Mouse (Mus musculus): ENCODE results near the gene Dab2ip.

Dab2ip gene

DNA sequence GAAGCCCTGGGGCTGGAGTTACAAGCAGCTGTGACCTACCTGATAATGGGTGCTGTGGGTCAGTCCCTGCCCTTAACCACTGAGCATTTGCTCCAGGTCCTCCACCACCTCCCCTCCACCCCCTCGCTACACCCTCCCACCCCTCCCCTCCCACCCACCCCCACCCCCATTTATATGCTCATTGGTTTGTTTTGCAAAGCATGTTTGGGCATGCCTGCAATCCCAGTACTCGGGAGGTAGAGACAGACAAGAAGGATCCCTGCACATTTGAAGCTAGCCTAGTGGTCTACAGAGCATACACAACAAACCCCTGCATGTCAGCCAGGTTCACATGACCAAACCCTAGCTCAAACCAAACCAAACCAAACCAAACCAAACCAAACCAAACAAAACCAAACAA lies 178.0 kb downstream of the Dab2ip start:
- in situ Hi-C loops (cut with MboI; ENCODE audit: low sequenced_read_pairs), result no loop called here

DNA sequence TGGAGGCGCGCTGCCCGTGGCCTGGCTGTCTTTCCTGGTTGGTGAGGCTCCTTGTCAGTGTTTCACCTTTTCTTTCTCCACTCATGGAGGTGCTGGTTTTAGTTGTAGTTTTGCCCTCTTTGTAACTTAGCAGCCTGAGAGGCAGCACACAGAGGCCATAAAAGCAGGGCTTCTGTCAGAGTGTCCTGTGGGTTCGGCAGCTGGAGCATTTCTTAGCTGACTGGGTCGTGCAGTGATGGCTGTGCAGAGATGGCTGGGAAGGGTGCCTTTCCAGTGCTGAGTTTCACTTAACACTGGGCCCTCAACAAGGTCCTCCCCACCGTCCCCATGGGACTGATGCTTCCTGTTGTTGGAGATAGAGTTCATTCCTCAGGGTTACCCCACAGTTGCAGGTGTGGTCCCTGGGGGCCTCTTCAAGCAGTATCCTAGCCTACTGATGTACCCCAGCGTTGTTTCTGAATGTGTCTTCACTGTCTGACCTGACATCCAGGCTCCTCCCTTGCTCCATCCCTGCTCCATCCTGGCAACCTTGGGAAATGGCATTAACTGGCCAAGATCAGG lies 179.5 kb downstream of the Dab2ip start:
- in situ Hi-C loops (cut with MboI; ENCODE audit: low sequenced_read_pairs), result no loop called here

DNA sequence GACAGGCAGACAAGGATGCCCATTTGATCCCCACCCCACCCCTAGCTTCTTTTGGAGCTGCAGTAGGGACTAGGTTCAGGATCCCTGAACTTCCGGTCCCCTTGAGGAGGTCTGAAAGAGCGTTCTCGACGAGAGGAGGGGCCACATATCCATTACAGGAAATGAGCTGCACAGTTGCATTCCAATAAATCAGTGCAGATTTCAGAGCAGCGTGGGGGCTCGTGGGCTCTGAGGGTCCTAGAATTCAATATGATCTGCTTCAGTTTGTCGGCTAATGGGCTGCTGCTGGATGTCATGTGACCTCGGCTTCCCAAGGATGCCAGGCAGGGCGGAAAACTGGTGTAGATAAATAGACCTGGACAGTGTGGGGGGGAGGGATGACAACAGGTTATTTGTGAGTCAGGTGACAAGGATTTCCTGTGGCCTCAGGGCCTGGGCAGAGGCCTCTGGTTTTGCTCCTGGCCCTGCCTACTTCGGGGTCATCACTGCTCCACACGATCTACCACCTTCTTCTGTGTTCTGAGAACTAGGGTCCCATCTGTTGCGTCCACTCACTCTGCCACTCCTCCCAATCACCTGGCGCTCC lies 181.7 kb downstream of the Dab2ip start:
- in situ Hi-C loops (cut with MboI; ENCODE audit: low sequenced_read_pairs), result no loop called here

DNA sequence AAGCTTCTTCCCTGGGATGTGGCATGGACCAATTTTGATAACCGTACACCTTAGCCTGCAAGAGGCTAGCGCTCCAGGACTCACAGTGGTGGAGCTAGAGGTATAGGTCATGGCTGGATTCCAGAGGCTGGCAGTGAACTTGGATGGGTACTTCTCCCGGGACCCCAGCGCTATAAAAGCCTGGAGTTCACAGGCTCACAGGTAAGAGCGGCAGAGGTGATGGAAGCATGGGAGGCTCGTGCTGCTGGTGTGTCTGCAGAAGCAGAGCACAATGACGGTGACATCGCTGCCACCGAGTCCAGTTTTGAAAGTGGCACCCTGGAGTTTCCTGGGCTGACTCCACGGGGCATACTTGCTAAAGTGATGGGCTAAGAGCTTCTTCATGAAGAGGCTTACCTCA lies 187.8 kb downstream of the Dab2ip start:
- in situ Hi-C loops (cut with MboI; ENCODE audit: low sequenced_read_pairs), result no loop called here

DNA sequence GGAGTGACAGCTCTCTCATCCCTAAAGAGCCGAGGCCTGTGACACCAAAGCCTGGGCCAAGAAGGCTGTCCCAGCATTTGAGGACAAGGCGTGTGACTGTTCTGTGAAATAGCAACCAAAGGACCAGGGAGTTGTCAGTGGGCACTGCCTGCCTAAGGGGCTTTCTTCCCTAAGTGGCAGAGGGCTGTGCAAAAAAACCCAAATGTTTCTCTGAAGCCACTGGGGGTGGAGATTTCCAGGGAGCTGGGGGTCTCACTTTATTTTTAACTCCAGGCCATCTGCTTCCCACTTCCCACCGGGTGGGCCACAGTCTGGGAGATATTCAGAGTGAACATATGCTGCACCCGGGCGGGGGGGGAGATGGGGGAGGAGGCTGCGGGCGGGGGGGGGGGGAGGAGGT lies 188.6 kb downstream of the Dab2ip start:
- in situ Hi-C loops (cut with MboI; ENCODE audit: low sequenced_read_pairs), result no loop called here

DNA sequence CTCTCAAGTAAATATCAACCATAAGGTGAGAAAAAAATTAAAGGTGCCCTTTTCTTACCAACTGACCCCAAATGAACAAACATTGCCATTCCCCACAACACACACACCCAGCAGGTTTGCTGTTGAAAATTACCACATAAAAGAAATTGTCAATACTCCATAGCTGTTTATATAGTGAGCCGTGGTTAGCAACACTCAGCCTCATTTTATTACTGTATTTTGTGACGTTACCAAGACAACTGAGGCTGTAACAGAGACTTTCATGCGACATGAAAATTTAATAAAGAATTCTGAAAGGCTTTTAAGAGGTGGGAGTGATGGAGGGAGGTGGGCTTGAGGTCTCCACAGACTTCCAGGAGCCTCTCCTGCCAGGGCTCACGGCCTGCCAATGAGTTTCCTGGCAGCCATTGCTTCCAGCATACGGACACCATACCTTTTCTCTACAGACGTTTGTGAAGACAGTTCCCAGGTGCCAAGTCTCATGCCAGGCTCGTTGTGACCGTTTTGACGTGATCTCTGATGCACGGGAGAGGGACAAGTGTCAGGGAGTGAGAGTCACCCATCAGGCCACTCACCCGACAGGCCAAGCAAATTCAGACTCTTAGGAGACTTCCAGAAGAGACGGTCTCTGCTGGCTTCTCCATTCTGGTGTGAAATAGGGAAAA lies 189.4 kb downstream of the Dab2ip start:
- in situ Hi-C loops (cut with MboI; ENCODE audit: low sequenced_read_pairs), result no loop called here

DNA sequence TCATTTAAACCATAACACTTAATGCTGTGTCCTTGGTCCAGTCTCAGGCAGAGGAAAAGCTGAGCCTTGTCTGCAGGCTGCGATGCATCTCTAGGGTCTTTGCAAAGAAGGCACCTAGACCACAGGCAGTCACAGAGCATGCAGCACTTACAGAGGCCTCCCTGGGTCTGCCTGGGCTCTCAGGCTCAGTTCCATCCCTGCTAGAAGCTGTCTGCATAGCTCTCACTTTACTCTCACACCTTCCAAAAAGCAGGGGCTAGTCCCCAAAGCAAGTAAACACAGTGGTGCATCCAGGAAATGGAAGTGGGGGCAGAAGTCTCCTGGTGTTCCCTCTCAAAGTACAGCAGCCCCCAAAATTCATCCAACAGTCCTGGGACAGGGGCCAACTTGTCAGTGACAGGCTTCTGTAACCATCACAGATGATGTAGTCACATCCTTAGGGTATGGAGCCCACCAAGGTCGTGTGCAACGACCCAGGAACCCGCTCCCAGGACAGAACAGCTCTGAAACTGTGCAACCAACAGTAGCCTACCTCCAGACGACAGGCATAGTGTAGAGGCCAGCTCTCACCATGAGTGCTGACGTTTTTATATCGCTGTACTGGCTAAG lies 192.6 kb downstream of the Dab2ip start:
- in situ Hi-C loops (cut with MboI; ENCODE audit: low sequenced_read_pairs), result no loop called here

DNA sequence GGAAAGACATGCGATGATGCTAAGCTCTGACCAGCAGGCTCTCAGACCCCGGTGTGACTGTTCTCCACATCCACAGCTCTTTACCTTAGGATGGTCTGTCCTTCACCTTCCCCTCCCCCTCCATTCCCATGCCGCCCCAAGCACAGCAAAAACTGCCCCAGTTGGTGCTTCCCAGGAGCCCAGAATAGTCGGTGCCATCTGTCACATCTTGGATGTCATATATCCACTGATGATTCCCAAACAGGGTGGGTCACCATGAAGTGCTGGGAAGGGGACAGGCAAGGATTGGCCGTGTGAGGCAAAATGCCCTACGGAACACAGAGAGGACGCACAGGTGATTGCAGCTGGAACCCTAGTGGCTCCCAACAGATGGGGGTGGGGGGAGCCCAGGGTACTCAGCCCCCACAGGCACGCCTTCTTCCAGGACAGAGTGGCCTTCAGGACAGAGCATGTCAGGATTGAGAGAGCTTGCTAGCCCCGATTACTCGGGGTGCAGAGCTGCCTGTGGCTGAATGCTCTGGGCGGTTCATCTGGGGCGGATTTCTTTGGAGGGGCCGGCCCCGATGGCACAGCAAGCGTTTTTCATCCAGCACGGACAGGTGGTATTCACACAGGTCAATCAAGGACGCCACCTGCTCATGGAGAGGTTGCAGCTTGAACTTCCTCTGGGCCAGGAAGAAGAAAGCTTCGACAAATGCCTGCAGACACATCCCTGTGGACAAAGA lies 193.9 kb downstream of the Dab2ip start:
- in situ Hi-C loops (cut with MboI; ENCODE audit: low sequenced_read_pairs), result no loop called here

DNA sequence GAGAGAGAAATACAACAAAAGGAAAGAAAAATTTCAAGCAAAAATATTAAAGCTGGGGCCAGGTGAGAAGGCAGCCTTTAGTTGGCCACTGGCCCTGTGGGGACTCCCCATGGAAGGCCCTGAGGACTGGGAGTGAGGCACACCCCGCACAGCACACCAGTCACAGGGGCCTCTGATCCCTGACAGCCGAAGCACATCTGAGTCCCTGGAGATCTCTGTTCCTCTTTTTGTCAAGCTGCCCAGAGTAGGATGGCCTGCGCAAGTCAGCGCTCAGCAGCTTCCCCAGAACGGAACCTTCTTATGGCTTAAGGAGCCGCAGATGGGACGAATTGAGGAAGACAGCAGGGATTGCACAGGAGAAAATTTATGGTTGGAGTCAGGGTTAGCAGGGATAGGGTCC lies 198.4 kb downstream of the Dab2ip start:
- in situ Hi-C loops (cut with MboI; ENCODE audit: low sequenced_read_pairs), result no loop called here

DNA sequence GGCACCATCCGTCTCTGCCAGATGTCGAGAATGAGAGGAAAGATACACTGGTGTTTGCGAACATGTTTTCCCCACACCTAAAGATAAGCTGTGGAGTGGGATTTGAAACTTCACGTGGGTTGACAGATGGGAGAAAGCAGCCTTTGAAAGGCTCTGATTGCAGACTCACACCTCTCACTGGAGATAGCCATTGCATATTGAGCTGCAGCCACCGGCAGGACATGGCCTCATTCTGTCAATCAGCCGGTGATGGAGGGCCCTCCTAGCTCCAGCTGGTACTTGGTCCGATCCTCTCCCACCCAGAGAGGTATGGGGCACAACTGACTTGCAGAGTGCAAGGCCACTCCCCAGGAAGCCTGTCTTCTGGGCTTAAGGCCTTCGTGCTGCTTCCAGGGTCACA lies 202.3 kb downstream of the Dab2ip start:
- in situ Hi-C loops (cut with MboI; ENCODE audit: low sequenced_read_pairs), result no loop called here

DNA sequence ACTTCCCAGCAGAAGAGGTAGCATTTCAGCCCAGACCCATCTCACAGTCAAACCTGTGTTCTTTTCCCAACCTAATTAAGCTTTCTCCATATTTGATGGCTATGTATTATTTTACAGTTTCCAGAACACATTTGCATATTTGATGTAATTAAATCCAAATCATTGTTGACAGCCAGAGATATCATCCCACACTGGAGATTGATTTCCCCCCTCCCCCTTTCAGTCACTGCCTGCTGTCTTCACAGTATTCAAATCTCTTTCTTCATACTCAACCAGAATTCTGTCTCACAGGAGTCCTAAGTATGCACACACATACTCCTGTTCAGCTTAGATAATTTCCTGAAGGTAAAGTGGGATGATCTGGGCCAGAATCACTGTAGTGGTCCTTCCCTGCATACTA lies 202.8 kb downstream of the Dab2ip start:
- in situ Hi-C loops (cut with MboI; ENCODE audit: low sequenced_read_pairs), result no loop called here

DNA sequence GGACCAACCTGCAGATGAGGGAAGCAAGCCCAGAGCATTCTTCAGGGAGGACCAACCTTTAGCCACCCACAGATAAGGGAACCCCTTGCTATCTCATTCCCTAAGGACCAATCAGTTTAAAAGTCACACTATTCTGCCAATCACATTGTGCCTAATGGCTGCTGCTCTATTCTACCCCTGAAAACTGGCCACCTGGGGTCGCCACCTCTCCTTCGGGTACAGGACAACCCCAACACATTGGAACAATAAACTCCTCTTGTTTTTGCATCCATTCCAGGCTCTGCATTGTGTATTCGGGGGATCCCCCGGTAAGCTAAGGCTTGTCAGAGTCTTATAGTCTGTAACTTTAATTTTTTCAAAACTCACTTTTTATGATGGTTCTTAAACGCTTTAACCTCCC lies 203.4 kb downstream of the Dab2ip start:
- in situ Hi-C loops (cut with MboI; ENCODE audit: low sequenced_read_pairs), result no loop called here

DNA sequence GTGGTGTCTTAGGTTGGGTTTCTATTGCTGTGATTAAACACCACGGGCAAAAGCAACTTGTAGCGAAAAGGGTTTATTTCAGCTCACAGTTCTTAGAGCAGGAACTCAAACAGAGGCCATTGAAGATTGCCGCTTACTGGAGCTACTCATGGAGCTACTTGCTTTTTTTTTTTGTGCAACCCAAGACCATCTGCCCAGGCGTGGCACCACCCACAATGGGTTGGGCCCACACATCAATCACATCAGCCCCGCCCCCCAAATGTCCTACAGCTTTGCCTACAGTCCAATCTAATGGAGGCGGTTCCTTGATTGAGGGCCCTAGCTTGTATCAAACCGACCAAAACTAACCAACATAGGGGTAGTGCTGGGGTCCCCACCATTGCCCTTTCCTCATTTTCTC lies 205.8 kb downstream of the Dab2ip start:
- in situ Hi-C loops (cut with MboI; ENCODE audit: low sequenced_read_pairs), result no loop called here

DNA sequence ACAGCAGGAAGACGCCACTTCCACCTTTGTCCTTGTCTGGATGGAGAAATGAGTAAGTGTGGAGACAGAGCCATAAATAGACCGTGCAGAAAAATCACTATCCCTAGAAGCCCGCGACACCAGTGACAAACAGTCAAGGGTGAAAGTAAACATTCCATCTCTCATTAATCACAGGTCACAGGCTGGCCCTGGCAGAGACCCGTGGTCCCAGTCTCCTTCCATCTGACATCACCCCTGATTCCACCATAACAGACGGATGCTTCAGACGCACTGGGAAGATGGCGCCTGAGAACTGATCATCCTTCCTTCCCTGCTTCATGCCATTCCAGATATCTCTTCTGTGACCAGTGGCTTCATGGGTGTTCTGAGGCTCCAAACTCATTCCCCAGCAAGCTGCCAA lies 206.3 kb downstream of the Dab2ip start:
- in situ Hi-C loops (cut with MboI; ENCODE audit: low sequenced_read_pairs), result no loop called here

DNA sequence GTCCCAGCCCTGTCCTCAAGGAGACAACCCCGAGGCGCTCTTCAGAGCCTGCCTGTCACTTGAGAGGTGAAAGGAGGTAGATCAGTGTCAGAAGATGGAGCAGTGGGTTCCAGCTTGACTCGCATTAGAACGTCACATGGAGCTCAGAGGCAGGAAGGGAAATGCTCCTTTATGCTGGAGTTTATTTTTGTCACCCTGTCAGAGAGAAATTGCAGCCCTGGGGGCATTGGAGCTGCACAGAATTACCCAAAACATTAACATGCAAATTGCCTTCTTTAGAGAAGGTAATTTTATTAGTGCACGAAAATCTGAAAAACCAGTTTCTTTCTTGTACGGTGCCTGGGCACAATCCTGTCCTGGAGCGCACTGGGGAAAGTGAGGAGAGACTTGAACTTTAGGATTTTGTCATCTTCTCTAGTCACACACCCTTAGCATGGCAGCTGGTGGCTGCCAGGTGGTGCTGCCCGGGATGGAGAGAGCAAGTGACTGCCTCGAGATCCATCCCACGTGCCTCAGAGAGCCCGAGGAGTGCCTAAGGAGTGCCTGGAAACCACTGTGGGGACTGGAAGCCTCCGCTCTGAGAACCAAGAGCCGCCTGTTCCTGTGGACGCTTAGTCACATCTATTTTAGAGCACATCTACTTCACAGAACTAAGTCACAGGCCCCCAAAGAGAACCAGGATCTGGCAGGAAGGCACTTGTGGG lies 209.9 kb downstream of the Dab2ip start:
- in situ Hi-C loops (cut with MboI; ENCODE audit: low sequenced_read_pairs), result no loop called here

DNA sequence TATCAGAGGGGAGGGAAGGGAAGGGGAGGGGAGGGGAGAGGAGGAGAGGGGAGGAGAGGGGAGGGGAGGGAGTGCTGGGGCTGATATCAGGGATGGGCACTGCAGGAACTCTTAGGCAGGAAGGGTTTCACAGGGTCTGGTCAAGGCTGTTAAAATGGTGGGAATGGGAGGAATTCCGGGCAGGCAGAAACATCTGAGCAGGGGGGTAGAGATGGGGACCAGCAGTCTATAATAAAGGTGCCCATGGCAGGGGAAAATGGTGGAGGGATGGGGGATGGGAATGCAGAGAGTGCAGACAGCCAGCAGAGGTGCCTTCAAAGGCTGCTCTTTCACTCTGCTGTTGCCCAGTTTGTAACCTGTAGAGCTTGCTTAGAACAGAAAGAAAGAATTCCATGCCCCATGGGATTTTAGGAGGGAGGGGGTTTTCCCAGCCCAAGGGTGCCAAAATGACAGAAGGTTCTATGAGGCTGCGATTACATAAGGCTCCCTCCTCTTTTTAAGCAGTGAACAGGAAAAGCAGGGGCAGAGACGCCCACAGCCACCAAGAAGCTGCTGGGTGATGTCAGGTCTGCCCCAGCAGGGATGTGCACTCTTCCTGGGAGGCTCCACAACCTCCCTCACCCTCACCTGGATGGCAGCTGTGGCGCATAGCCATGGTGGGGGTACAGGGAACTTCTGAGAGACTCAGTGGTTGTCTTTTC lies 210.6 kb downstream of the Dab2ip start:
- in situ Hi-C loops (cut with MboI; ENCODE audit: low sequenced_read_pairs), result no loop called here

DNA sequence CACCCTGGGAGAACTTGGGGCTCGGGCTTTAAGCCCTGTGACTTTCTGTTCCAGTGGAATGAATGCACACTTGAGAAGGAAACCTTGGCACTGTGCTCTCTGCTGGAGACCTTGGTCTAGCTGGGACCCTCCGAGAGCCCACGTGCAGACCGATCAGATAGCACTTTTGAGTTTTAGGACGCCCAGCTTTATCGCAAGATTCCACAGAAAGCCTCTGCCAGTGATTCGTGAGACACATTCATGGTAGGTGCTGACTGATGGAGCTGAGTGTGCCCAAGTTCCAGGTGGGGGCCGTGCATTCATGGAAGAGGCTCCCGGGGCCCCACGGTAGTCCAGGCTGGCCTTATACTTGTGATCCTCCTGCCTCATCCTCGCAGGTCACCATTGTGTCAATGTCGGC lies 211.3 kb downstream of the Dab2ip start:
- in situ Hi-C loops (cut with MboI; ENCODE audit: low sequenced_read_pairs), result no loop called here

DNA sequence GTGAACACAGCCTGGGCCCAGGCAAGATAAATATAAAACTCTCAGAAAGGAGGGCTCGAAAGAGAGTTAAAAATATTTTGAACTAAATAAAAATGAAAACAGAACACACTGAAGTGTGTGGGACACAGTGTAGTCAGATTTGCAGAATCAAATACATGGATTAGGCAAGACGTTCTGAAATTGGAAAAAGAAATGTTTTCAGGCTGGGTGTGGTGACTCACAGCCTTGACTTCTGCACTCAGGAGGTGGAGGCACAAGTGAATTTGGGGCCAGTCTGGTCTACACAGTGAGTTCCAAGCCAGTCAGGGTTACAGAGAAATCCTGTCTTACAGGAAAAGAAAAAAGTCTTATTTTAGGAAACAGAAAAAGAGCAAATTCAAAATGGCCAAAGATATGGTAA lies 212.5 kb downstream of the Dab2ip start:
- in situ Hi-C loops (cut with MboI; ENCODE audit: low sequenced_read_pairs), result no loop called here

DNA sequence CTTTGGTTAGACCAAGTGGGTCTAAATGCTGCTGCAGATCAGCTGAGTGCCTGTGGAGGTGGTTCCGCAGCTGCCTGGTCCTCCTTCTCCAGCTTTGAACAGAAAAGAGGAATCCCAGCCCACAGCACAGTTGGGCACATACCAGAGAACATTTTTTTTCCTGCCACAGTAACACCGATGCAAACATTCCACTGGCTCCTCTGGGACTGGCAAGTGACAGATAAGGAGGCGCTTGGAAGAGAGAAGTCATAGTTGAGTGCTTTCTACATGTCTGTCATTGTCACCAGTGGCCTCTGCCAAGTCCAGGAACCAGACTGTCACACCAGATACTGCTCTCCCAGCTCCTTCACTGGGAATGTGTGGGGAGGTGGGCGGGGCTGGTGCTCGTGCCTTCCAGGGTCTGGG lies 217.6 kb downstream of the Dab2ip start:
- in situ Hi-C loops (cut with MboI; ENCODE audit: low sequenced_read_pairs), result no loop called here

DNA sequence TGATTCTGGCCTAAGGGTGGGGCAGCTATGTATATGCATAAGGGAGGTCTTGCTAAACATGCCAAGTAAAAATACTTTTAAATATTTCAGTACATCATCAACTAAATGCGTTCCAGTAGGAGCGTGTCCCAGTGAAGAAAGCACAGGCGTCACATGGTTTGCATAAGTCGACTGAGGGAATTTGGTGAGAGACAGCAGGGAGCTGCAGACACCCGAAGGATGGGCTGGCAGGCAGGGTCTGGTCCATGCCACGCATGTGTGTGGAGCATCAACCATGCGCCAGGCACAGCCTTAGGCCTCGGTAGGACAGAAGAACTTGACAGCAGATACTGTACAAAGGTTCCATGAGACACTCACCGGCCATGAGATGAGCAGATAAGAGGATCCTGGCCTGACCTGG lies 218.9 kb downstream of the Dab2ip start:
- in situ Hi-C loops (cut with MboI; ENCODE audit: low sequenced_read_pairs), result no loop called here

DNA sequence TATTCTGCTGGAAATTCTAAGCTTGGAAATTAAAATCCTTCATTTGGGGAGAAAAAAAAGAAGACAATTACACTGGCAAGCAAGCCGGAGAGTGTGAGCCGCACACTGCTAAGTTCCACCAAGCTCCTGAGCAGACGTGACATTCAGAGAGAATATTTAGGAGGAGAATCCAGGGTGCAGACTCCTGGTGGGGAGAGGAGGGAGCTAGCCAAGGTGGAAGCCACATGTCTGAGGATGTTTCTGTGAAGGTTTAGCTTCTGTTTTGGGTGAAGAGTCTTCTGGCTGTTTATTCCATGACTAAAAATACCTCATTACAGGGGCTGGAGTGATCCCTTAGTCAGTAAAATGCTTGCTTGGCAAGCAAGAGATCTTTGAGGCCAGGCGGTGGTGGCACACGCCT lies 221.2 kb downstream of the Dab2ip start:
- in situ Hi-C loops (cut with MboI; ENCODE audit: low sequenced_read_pairs), result no loop called here
